In the genomic region with DNA sequence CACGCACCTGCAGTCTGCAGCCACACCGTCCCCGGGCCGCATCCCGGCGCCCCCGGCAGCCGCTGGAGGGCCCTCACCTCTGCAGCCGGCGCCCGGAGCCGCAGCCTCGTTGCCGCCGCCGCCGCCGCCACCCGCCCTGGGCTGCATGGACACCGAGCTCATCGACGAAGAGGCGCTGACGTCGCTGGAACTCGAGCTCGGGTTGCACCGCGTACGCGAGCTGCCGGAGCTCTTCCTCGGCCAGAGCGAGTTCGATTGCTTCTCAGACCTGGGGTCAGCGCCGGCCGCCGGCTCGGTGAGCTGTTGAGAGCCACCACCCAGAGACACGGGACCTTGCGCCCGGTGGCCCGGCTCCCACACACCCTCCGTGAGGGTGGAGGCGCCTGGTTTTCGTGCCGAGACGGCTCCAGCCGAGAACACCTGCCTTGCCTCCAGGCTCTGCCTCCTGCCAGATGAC, we compare ENCODE assay signal across 8 mouse cellular contexts. TPM values are rescaled to one million over a fixed set of nuclear protein-coding genes. Genes with fewer than 3 reads are reported as not detected.
A peak's percentile ranks its signal among the peaks of the same experiment; 100 is the strongest.
DNase-seq lines count a peak whose midpoint lies in the region; ATAC-seq and TF ChIP-seq lines count a peak whose summit lies in the region.

No protein-coding gene starts in this region.

- H3K27me3 ChIP-seq in E14TG2a.4 (ENCODE audit: insufficient read depth, low read length) = peaks cover 58% of the 10 kb centered on the region
- H3K27me3 ChIP-seq in forebrain, embryonic 11.5 days (ENCODE audit: control insufficient read depth, insufficient read depth, low read length) = peaks cover 14% of the 10 kb centered on the region

- H3K4me1 ChIP-seq in E14TG2a.4 (replicated peaks; ENCODE audit: low read depth, low read length) = peaks cover 32% of the 10 kb centered on the region
- H3K4me1 ChIP-seq in brown adipose tissue, adult 24 weeks (ENCODE audit: control insufficient read depth, insufficient read depth, insufficient read length, low read length) = no peaks in the 10 kb centered on the region
- peaks cover 6% of the 10 kb centered on the region; the same call in 1 of the 2 replicates for H3K4me1 ChIP-seq in forebrain, embryonic 11.5 days (replicated peaks; ENCODE audit: control insufficient read depth, insufficient read depth, low read length)

- peak overlapping the region; percentile 55 for H3K9ac ChIP-seq in forebrain, embryonic 11.5 days (ENCODE audit: low read length)

- intact Hi-C loops in heart, postnatal 10 days (cut with DNase I) = loop anchor here (5.0 kb wide), 1 partner anchor 75 kb away; no protein-coding TSS in a partner anchor

- no peak overlapping the region for H3K27ac ChIP-seq in brown adipose tissue, adult 24 weeks (replicated peaks; ENCODE audit: low read depth, low read length)
- no peak overlapping the region for H3K27ac ChIP-seq in forebrain, embryonic 11.5 days (ENCODE audit: low read depth, low read length)

- no peak for TF ChIP-seq CTCF in E14TG2a.4 (conservative IDR thresholded peaks at IDR 0.05; ENCODE audit: low read length)

- peak overlapping the region; percentile 100 for H3K4me2 ChIP-seq in forebrain, embryonic 11.5 days (ENCODE audit: low read depth, low read length, severe bottlenecking)

- peak; percentile 62 for ATAC-seq in forebrain, embryonic 11.5 days (replicated peaks; ENCODE audit: low FRiP score)

- under 1% methylated on average over 49 of the region's 50 CpGs for WGBS in forebrain, embryonic 11.5 days

- no peaks in the 10 kb centered on the region for H3K36me3 ChIP-seq in E14TG2a.4 (ENCODE audit: insufficient read depth, low read length)
- H3K36me3 ChIP-seq in forebrain, embryonic 11.5 days (ENCODE audit: control insufficient read depth, insufficient read depth, low read length) = no peaks in the 10 kb centered on the region

- H3K4me3 ChIP-seq in E14TG2a.4 (replicated peaks; ENCODE audit: low read length) = peak overlapping the region; percentile 81
- H3K4me3 ChIP-seq in brown adipose tissue, adult 24 weeks (ENCODE audit: insufficient read depth, low read depth, low read length) = peak overlapping the region; percentile 62
- peak overlapping the region; percentile 61 for H3K4me3 ChIP-seq in forebrain, embryonic 11.5 days (ENCODE audit: low read depth, low read length)

- no peaks in the 10 kb centered on the region for H3K9me3 ChIP-seq in E14TG2a.4 (ENCODE audit: low read length)
- H3K9me3 ChIP-seq in forebrain, embryonic 11.5 days (ENCODE audit: control insufficient read depth, low read length) = no peaks in the 10 kb centered on the region

- DNase-seq in forebrain, embryonic 11.5 days (ENCODE audit: low spot score) = peak; percentile 76
- peak; percentile 65 to 69 for DNase-seq in heart, postnatal 10 days
- DNase-seq in kidney, postnatal 25 days = peak; percentile 58 to 75
- peak; percentile 53 for DNase-seq in lung, postnatal 10 days
- peak; percentile 27 for DNase-seq in ovary, postnatal 14 days (ENCODE audit: low spot score)
- DNase-seq in thymus, postnatal 0 days (ENCODE audit: low spot score) = peak; percentile 52

RNA-seq across cellular contexts. Expression of a gene that starts 0.7 kb away (rescaled TPM):
- not detected in 2 replicates for polyA plus RNA-seq in brown adipose tissue, adult 24 weeks (2012; ENCODE audit: insufficient read depth, insufficient read length, missing spikeins)
- polyA plus RNA-seq in forebrain, embryonic 11.5 days (2014; fragmentation: Nextera tagmentation; extraction: Ambion mirVana) = 10.8 and 12.4 TPM in 2 replicates
- total RNA-seq in heart, postnatal 10 days (2021) = 10 to 100 TPM; 76.0 to 81.5 TPM
- 3.8 and 4.1 TPM in 2 replicates for polyA plus RNA-seq in thymus, postnatal 0 days (2015; fragmentation: Nextera tagmentation; extraction: Ambion mirVana)
